Mouse (Mus musculus) layer of hippocampus, adult 9-11 months (tissue): ENCODE data around the gene Akap17b.
A peak's percentile ranks its signal among the peaks of the same experiment; 100 is the strongest.

Source experiments
- DNase-seq: peaks from one replicate; pipeline ENCODE4 v3.0.0; 2022

The Akap17b gene

DNA sequence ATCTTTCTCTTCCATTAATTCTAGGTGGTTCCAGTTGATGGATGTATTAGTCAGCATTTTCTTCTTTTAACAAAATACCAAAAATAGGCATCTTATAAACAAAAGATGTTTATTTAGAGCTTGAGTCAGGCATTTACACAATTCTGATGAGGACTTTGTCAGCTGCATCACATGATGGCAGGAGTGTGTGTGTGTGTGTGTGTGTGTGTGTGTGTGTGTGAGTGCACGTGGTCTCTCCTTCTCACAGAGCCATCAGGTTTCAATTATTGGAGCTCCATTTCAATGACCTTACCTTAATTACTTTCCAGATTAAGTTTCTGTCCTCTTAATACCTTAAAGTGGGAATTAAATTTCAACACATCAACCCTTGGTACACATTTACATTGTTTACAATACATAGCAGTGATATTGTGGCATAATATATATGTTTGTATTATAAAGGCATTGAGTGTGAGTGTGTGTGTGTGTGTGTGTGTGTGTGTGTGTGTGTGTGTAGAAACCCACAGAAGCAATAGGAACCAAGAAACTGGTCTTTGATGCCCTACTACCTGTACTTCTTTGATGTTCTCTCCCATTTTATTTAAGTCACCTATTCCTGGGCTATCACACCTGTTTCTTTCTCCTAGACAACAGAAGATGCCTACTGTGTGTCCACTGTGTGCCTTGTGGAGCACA is 58.4 kb downstream of the Akap17b start:
- no peak for DNase-seq

DNA sequence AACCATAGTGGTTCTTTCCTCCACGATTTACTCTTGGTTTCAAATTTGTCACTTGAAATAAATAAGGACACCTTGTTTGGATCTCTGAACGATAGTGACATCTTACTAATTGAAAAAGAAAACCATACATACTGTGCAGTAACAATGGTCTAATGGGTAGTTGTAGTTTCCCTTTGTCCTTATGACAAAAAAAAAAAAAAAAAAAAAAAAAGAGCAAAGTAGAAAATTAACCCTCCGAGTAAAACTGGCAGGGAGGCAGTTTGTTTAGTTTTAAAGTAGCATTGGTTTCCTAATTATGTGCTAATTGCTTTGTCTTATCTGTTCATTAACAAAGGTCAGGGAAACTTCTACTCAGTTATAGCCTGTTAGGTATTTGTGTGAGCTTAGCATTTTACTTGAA is 83.1 kb downstream of the Akap17b start:
- DNase-seq, result no peak

DNA sequence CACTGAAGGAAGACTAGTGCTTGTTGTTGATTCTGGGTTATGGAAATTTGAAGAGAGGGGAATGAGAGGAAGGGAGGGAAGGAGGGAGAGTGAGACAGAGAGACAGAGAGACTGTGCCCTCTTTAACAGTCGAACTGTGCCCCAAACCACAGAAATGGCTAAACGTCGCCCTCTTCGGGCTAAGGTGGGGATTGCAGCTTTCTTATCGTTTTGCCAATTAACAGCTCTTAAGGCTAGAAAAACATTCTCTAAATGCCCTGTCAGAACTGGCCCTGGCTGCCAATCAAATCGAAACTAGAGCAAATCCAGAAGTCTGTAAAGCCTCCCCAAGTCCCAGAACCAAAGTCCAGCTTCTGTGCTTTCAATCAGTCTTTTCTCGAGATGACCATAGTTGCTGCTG is 83.5 kb downstream of the Akap17b start:
- DNase-seq, result peak; percentile 8

DNA sequence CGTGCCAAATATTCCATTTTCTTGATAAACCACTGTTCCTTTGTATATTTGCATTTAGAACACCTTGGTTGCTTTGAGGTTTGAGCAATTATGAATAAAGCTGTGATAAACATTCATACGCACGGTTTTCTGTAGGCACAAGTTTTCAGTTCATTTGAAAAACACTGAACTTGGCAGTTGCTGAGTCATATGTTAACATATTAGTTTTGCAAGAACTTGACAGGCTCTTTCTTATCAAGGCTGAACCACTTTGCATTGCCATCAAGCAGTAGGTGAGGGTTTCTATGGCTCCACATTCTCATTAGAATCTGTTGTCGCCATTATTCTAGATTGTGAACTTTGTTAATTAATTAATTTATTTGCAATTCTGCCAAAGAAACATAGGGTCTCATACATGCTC is 85.0 kb downstream of the Akap17b start:
- no peak for DNase-seq
